In genomic region chr8:116866118-116866903, GRCm38 (mm10) we compare ENCODE assay signal across 9 mouse cellular contexts. TPM values are rescaled to one million over a fixed set of nuclear protein-coding genes. Genes with fewer than 3 reads are reported as not detected.
DNase-seq lines count a peak whose midpoint lies in the region; ATAC-seq and TF ChIP-seq lines count a peak whose summit lies in the region.
"Had no signal": no experiment of that assay in that cellular context is flagged by ENCODE, and none has a peak within 500 bp of the region (broad histone marks: within the 10 kb centered on the region; RNA-seq: fewer than 3 reads in every experiment).

No protein-coding gene starts in this region.

- no peak for TF ChIP-seq EP300 in heart, postnatal 0 days (IDR thresholded peaks at IDR 0.05; ENCODE audit: low read depth)

- WGBS in heart, postnatal 0 days: 65% methylated on average over 13 of the region's 13 CpGs

- H3K4me3 ChIP-seq in heart, postnatal 0 days (ENCODE audit: low read depth, low read length): no peak overlapping the region
- H3K4me3 ChIP-seq: lung, embryonic 15.5 days had no signal

- in situ Hi-C loops in Patski (cut with MboI; ENCODE audit: low pct_unique_long_range_greater_than_20kb): no loop called here

- H3K36me3 ChIP-seq in heart, postnatal 0 days (replicated peaks; ENCODE audit: control insufficient read depth, insufficient read depth, low read length): no peaks in the 10 kb centered on the region
- H3K36me3 ChIP-seq: lung, embryonic 15.5 days had no signal

- 0 out of 2 replicates have a peak, but pooled peaks cover 6% of the 10 kb centered on the region for H3K4me1 ChIP-seq in heart, postnatal 0 days (ENCODE audit: control insufficient read depth, insufficient read depth)

- H3K9ac ChIP-seq in heart, postnatal 0 days (replicated peaks; ENCODE audit: low read depth, low read length): no peak overlapping the region
- H3K9ac ChIP-seq: lung, embryonic 15.5 days had no signal

- no peak for DNase-seq in heart, postnatal 0 days (ENCODE audit: low spot score)
- no peak for DNase-seq in heart, postnatal 25 days (ENCODE audit: low spot score)
- DNase-seq in A20 (ENCODE audit: low read depth, low spot score) (peak; percentile 49), Patski (ENCODE audit: low read depth, low spot score) (no peak)
- DNase-seq in embryo, embryonic 11 days: peak; percentile 34
- DNase-seq in kidney, postnatal 36 days: peak; percentile 16 to 74
- DNase-seq in spleen, postnatal 10 days (ENCODE audit: low spot score in 2 of 2): peak; percentile 59 to 81

- peaks cover 10% of the 10 kb centered on the region for H3K27me3 ChIP-seq in heart, postnatal 0 days (ENCODE audit: control insufficient read depth, insufficient read depth, low read length)
- peaks cover 15% of the 10 kb centered on the region for H3K27me3 ChIP-seq in Patski

- TF ChIP-seq CTCF in heart, postnatal 0 days (IDR thresholded peaks at IDR 0.05; ENCODE audit: low read depth): peak; percentile 40
- TF ChIP-seq CTCF in Patski (IDR thresholded peaks at IDR 0.05): peak; percentile 75

- no peaks in the 10 kb centered on the region for H3K9me3 ChIP-seq in heart, postnatal 0 days (replicated peaks; ENCODE audit: control insufficient read depth, low read length)
- H3K9me3 ChIP-seq: lung, embryonic 15.5 days had no signal

- intact Hi-C loops in heart, postnatal 25 days (cut with DNase I): loop anchor here (5.0 kb wide), 1 partner anchor 116 kb away; no protein-coding TSS in a partner anchor

- H3K27ac ChIP-seq in heart, postnatal 0 days (ENCODE audit: low read depth): no peak overlapping the region
- H3K27ac ChIP-seq: lung, embryonic 15.5 days had no signal

- POLR2A ChIA-PET in Patski (lab: Charles Lee): no interaction called here

- CTCF ChIA-PET in Patski (lab: Charles Lee): interaction anchor here (0.8 to 1.4 kb wide), 2 partner anchors 18 to 39 kb away, joined by 3 to 4 read pairs; no protein-coding TSS in a partner anchor

- H3K4me2 ChIP-seq in heart, postnatal 0 days (ENCODE audit: low read depth, low read length): no peak overlapping the region
- H3K4me2 ChIP-seq: lung, embryonic 15.5 days had no signal

- no peak for ATAC-seq in heart, postnatal 0 days (ENCODE audit: insufficient read depth, low read depth)
- ATAC-seq in Patski: peak; percentile 26
- ATAC-seq in inflammation-experienced regulatory T-cells, adult 6 months: no peak

RNA-seq across cellular contexts. Expression of gene Cmc2, which starts 54.9 kb away (rescaled TPM):
- total RNA-seq in heart, postnatal 0 days (2014; rRNA removed; ENCODE audit: low replicate concordance): 37.2 and 65.8 TPM in 2 replicates
- polyA plus RNA-seq in heart, postnatal 0 days (2015; fragmentation: Nextera tagmentation; extraction: Ambion mirVana): 139 and 161 TPM in 2 replicates
- total RNA-seq in heart, postnatal 25 days (2021): 10 to 100 TPM; 73.9 to 75.2 TPM
- 42.4 TPM for polyA plus RNA-seq in Patski (2021)
- polyA plus RNA-seq in inflammation-experienced regulatory T-cells, adult 6 months (2017; shearing (Covaris generic)): 10 to 100 TPM; 23.1 to 79.6 (median 36.6) TPM

RNA-seq across cellular contexts. Expression of gene Cenpn, which starts 55.2 kb away (rescaled TPM):
- total RNA-seq in heart, postnatal 0 days (2014; rRNA removed; ENCODE audit: low replicate concordance): 4.4 and 19.2 TPM in 2 replicates
- 9.4 and 10.1 TPM in 2 replicates for polyA plus RNA-seq in heart, postnatal 0 days (2015; fragmentation: Nextera tagmentation; extraction: Ambion mirVana)
- total RNA-seq in heart, postnatal 25 days (2021): under 1 TPM; 0.88 to 0.92 TPM
- polyA plus RNA-seq in Patski (2021): 17.3 TPM
- 10 to 100 TPM in 1 of 3 experiments, 1 to 10 TPM in 2; 3.3 to 22.4 (median 3.9) TPM for polyA plus RNA-seq in inflammation-experienced regulatory T-cells, adult 6 months (2017; shearing (Covaris generic))

Comparison
In these comparisons a context has a peak if more than half of its experiments do, and no peak if none do; other contexts are left out.
1. DNase-seq: peak in A20 (single experiment), embryo, embryonic 11 days (single experiment), kidney, postnatal 36 days (2 of 2) and spleen, postnatal 10 days (2 of 2); none in heart, postnatal 0 days (single experiment), heart, postnatal 25 days (single experiment) and Patski (single experiment).